Mouse (Mus musculus) kidney, adult 2 months (tissue): ENCODE data around the gene Mecom. TPM values are rescaled to one million over a fixed set of nuclear protein-coding genes. Genes with fewer than 3 reads are reported as not detected.

Experiments used
- DNase-seq: peaks from one replicate; pipeline ENCODE4 v3.0.0; 2021
- H3K27ac ChIP-seq: fragments of 200-500 bp; 2 replicates; pipeline ENCODE4 v1.5.1; 2012; ENCODE audit warnings: low read depth, low read length, control low read depth, inconsistent platforms; ENCODE audit not compliant: insufficient read depth
- H3K27me3 ChIP-seq: fragments of 200-500 bp; replicated peaks from 2 replicates; pipeline ENCODE4 v1.6.1; 2012; ENCODE audit warnings: mild to moderate bottlenecking, moderate library complexity, low read length, inconsistent platforms; ENCODE audit not compliant: control insufficient read depth, insufficient read depth
- H3K36me3 ChIP-seq: fragments of 200-500 bp; 2 replicates; pipeline ENCODE4 v1.6.1; 2012; ENCODE audit warnings: mild to moderate bottlenecking, moderate library complexity, low read length, inconsistent platforms; ENCODE audit not compliant: control insufficient read depth, insufficient read depth
- H3K4me1 ChIP-seq: fragments of 200-500 bp; 2 replicates; pipeline ENCODE4 v1.6.1; 2011; ENCODE audit warnings: low read length; ENCODE audit not compliant: control insufficient read depth, insufficient read depth
- H3K4me3 ChIP-seq: fragments of 200-500 bp; 2 replicates; pipeline ENCODE4 v1.5.1; 2011; ENCODE audit warnings: mild to moderate bottlenecking, low read depth, low read length, control low read depth; ENCODE audit not compliant: insufficient read depth
- CTCF ChIP-seq: fragments of 200-500 bp; conservative IDR thresholded peaks from 2 replicates; pipeline ENCODE4 v1.5.1; 2011; ENCODE audit warnings: low read depth, mild to moderate bottlenecking, control low read depth, low read length, moderate library complexity, mixed read lengths; ENCODE audit not compliant: insufficient read depth, insufficient read length
- POLR2A ChIP-seq: fragments of 200-500 bp; IDR thresholded peaks from one replicate; pipeline ENCODE4 v1.6.1; 2011; ENCODE audit warnings: low read depth, low read length, control low read depth
- WGBS: fragments of 180-500 bp; shearing (Covaris S2); methylation state at CpG from one replicate; pipeline ENCODE4 v1.1.7; 2018; 5-methylcytosine and 5-hydroxymethylcytosine counted together
- polyA plus RNA-seq: library from polyadenylated mRNA; depleted of rRNA; stranded (reverse); fragments of >200 nt; gene quantifications from 2 replicates; pipeline ENCODE4 v1.2.3, GENCODE M21; 2012

Gene Mecom
- polyA plus RNA-seq, 1 experiment: 12.9 TPM

DNA sequence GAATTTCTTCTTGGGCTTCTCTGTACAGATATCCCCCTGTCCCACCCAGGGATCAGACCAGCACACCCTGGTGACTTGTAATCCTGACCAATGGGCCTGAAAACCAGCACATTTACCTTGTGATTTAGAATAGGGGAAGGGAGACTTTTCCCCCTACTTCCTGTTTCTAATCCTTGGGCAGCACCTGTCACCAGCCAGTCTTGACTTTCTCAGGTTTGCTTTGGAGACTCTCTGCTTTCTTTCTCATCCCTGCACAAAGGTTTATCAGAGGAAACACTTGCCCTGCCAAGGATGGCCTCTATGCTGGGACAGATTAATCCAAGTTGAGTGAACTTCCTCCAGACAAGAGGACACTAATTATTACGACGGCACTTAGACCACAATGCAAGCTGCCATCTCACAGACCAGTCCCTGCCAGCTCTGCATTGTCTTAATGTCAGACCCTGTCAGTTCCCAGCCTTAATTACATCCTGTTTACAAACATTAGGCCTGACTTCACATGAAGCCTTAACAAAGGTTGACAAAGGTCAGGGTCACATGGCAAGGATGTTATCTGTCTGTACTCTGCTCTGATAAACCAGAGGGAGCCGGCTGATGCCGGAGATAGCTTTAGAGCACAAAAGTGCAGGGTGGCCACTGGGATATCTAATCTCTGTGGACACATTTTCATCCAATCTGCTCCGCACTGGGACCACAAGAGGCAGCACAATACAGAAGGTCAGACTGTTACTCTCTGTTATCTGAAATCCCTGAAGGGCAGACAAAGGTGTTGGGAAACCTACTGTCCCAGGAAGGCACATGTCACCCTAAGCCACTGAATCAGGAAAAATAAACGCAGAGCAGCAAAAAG is 193.7 kb downstream of the Mecom start:
- H3K27ac ChIP-seq: no peak overlapping the region
- H3K4me3 ChIP-seq: no peak overlapping the region
- no peaks in the 10 kb centered on the region for H3K27me3 ChIP-seq
- WGBS: 61% methylated on average over 6 of the region's 6 CpGs
- no peaks in the 10 kb centered on the region for H3K36me3 ChIP-seq
- no peaks in the 10 kb centered on the region for H3K4me1 ChIP-seq
- peak; percentile 72 for DNase-seq
- TF ChIP-seq CTCF: no peak

DNA sequence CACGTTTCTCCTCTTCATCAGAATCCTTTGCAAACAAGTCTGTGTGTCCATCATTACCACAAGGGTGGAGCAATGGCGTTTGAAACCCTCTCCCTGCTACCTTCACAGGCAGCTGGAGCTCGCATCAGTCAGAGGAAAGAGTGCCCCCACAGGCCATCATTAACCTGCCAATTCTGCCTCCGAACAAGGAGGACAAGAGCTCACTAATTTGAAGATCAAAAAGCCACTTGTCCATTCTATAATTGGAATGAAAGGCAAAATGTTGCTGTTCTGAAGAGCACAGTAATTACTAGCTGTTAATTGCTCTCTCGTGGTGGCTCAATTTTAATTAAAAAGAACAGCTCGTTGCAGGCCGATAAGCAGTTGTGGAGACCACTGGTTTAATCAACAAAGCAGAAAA is 198.5 kb downstream of the Mecom start:
- Histone ChIP-seq H3K4me1 (no peaks in the 10 kb centered on the region), H3K36me3 (no peaks in the 10 kb centered on the region), H3K27me3 (no peaks in the 10 kb centered on the region), H3K4me3 (no peak overlapping the region), H3K27ac (no peak overlapping the region)
- 45% methylated on average over 7 of the region's 7 CpGs for WGBS
- DNase-seq: no peak
- TF ChIP-seq POLR2A (no peak), CTCF (no peak)

DNA sequence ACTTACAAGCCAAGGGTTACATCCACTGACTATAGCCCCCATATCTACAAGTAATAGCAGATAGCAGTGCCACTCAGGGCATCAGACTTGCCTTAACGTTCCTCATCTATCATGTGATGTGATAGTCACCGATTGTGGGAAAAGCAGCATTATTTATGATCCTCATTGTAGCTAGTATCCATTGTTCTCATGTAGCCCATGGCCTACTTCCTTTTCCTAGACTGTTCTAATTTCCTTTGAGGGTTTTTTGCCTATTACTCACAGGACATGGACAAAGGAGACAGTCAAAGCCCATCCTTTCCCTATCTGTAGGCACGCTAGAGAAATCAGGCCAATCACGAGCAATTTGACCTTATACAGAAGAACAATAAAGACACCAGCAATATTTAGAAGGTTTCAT is 203.7 kb downstream of the Mecom start:
- DNase-seq: no peak
- Histone ChIP-seq H3K27ac (no peak overlapping the region), H3K4me3 (no peak overlapping the region), H3K4me1 (no peaks in the 10 kb centered on the region), H3K36me3 (no peaks in the 10 kb centered on the region), H3K27me3 (no peaks in the 10 kb centered on the region)
- WGBS: 62% methylated on average over 4 of the region's 4 CpGs
- TF ChIP-seq POLR2A (no peak), CTCF (no peak)

DNA sequence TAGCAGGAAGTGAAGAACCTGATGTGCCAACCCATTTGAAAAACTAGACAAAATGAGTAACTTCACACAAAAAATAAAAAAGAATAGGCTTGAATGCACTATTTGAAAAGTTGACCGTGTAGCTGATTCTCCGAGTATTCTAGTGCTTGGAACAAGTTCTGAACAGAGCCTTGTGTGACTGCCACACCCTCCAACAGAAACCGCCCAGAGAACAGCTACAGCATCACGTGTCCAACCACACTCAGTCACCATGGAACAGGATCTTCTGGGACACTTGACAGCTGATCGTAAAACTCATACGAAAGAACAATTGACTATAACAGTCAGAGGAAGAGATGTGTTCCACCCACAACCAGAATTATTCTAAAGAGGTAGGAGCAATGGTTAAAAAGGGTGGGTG is 215.5 kb downstream of the Mecom start:
- H3K27ac ChIP-seq: no peak overlapping the region
- DNase-seq: no peak
- TF ChIP-seq POLR2A (no peak), CTCF (no peak)
- 80% methylated on average over 6 of the region's 6 CpGs for WGBS
- peaks cover 2% of the 10 kb centered on the region; the same call in 1 of the 2 replicates for H3K4me1 ChIP-seq
- H3K4me3 ChIP-seq: no peak overlapping the region
- H3K27me3 ChIP-seq: no peaks in the 10 kb centered on the region
- no peaks in the 10 kb centered on the region for H3K36me3 ChIP-seq

DNA sequence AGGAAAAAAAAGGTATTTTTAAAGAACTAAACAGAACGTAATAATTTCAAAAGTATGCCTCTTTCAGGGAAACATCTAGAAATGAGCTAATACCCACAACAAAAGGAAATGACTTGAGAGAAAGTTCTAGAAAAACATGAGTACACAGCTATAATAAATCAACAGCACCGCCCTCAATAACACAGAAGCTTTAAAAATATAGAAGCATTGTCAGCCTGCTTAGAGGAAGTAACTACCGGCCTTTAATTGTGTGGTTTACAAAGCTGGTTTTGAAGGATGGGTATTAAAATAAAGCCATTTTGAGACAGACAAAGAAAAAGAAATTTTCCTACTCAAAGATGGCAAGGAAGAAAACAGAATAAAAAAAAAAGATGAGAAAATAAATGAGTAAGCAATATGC is 217.3 kb downstream of the Mecom start:
- no peak overlapping the region for H3K4me3 ChIP-seq
- TF ChIP-seq POLR2A (no peak), CTCF (no peak)
- no peaks in the 10 kb centered on the region for H3K36me3 ChIP-seq
- H3K27me3 ChIP-seq: 0 out of 2 replicates have a peak, but pooled peaks cover under 1% of the 10 kb centered on the region
- H3K27ac ChIP-seq: no peak overlapping the region
- no peak for DNase-seq
- 59% methylated on average over 3 of the region's 3 CpGs for WGBS
- peaks cover 2% of the 10 kb centered on the region; the same call in 1 of the 2 replicates for H3K4me1 ChIP-seq

DNA sequence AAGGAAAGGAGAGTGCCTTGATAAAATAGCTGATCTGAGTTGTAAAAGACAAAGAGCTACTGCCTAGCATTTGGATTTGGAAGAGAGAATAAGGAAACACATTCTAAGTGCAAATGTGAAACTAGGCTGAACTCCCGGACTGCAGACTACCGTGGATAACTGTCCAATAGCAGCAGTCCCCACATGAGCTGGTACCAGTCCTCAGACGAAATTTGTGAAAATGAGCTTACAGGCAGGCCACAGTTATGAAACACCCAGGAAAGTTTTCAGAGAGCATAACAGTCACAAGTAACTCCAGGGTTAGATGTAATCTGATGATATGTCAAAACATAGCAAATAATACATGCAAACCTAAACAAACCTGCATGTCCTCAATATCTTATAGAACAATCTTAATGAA is 217.8 kb downstream of the Mecom start:
- Histone ChIP-seq H3K4me1 (no peaks in the 10 kb centered on the region), H3K27ac (no peak overlapping the region), H3K4me3 (no peak overlapping the region), H3K36me3 (no peaks in the 10 kb centered on the region), H3K27me3 (0 out of 2 replicates have a peak, but pooled peaks cover 1% of the 10 kb centered on the region)
- peak; percentile 17 for DNase-seq
- TF ChIP-seq POLR2A (no peak), CTCF (no peak)
- 42% methylated on average over 3 of the region's 3 CpGs for WGBS

DNA sequence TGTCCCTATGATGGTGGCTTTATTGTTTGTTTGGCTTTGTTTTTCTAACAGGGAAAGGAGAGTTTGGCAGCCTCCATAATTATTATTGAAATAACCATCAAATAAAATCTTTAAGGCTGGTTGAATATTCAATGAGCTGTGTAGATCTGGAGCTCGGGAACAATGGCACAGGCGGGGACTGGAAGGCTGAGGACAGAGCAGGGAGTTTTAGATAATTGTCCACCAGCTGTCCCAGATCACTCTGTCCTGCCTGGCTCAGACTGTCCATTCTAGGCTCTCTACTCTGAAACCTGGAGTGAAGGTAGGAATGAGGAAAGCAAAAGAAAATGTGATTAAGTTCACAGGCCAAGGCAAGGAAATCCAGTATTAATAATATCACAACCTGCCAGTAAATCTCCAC is 232.9 kb downstream of the Mecom start:
- Histone ChIP-seq H3K4me3 (no peak overlapping the region), H3K4me1 (peaks cover 2% of the 10 kb centered on the region; the same call in 1 of the 2 replicates), H3K27me3 (no peaks in the 10 kb centered on the region; the same call in 1 of the 2 replicates), H3K27ac (no peak overlapping the region), H3K36me3 (no peaks in the 10 kb centered on the region)
- no peak for TF ChIP-seq POLR2A
- no peak for TF ChIP-seq CTCF
- WGBS: 53% methylated on average over 2 of the region's 2 CpGs
- no peak for DNase-seq
